Mouse (Mus musculus) midbrain, embryonic 14.5 days (tissue): ENCODE data around the gene Epsti1. TPM values are rescaled to one million over a fixed set of nuclear protein-coding genes. Genes with fewer than 3 reads are reported as not detected.

Experiments
- ATAC-seq: fragments of 200-750 bp; cut with Nextera tagmentation; 2 replicates; pipeline ENCODE4 v1.8.0; 2017; ENCODE audit warnings: moderate number of reproducible peaks, moderate library complexity; ENCODE audit not compliant: low FRiP score, low TSS enrichment
- DNase-seq: peaks from one replicate; pipeline ENCODE4 v3.0.0-alpha.2; 2015
- H3K27ac ChIP-seq: fragments of 300-500 bp; sonication (generic); replicated peaks from 2 replicates; pipeline ENCODE4 v1.5.1; 2014; ENCODE audit warnings: mild to moderate bottlenecking, low read depth, low read length, moderate library complexity
- H3K27me3 ChIP-seq: fragments of 300-500 bp; sonication (generic); 2 replicates; pipeline ENCODE4 v1.6.1; 2014; ENCODE audit warnings: low read length, control low read depth, mixed read lengths; ENCODE audit not compliant: control insufficient read depth, insufficient read depth
- H3K36me3 ChIP-seq: fragments of 300-500 bp; sonication (generic); 2 replicates; pipeline ENCODE4 v1.6.1; 2014; ENCODE audit warnings: low read length, control low read depth; ENCODE audit not compliant: control insufficient read depth, insufficient read depth
- H3K4me1 ChIP-seq: fragments of 300-500 bp; sonication (generic); 2 replicates; pipeline ENCODE4 v1.6.1; 2014; ENCODE audit warnings: mild to moderate bottlenecking, antibody characterized with exemption, low read length, control low read depth; ENCODE audit not compliant: control insufficient read depth, insufficient read depth
- H3K4me2 ChIP-seq: fragments of 300-500 bp; sonication (generic); 2 replicates; pipeline ENCODE4 v1.6.1; 2014; ENCODE audit warnings: mild to moderate bottlenecking, low read length, moderate library complexity
- H3K4me3 ChIP-seq: fragments of 300-500 bp; sonication (generic); replicated peaks from 2 replicates; pipeline ENCODE4 v1.5.1; 2014; ENCODE audit warnings: low read depth, low read length
- H3K9ac ChIP-seq: fragments of 300-500 bp; sonication (generic); replicated peaks from 2 replicates; pipeline ENCODE4 v1.6.1; 2014; ENCODE audit warnings: mild to moderate bottlenecking, low read length, moderate library complexity
- H3K9me3 ChIP-seq: fragments of 300-500 bp; sonication (generic); 2 replicates; pipeline ENCODE4 v1.6.1; 2016; ENCODE audit warnings: low read length, control low read depth, mixed read lengths; ENCODE audit not compliant: control insufficient read depth
- WGBS: fragments of 180-500 bp; shearing (Covaris S2); extraction: QIAGEN DNeasy Blood & Tissue Kit; methylation state at CpG from one replicate; pipeline ENCODE4 v1.1.7; 2014; 5-methylcytosine and 5-hydroxymethylcytosine counted together
- polyA plus RNA-seq: library from polyadenylated mRNA; unstranded; fragments of >200 nt; fragmentation: Nextera tagmentation; extraction: Ambion mirVana; gene quantifications from 2 replicates; pipeline ENCODE4 v1.2.1, GENCODE M21; 2014

The Epsti1 gene
- polyA plus RNA-seq, 1 experiment from 2014 or later = 1.5 TPM

- no peaks in the 10 kb centered on the region for H3K9me3 ChIP-seq
- H3K4me2 ChIP-seq = no peak overlapping the region
- DNase-seq (no peak), ATAC-seq (no peak)
- no peaks in the 10 kb centered on the region for H3K27me3 ChIP-seq
- WGBS = 74% methylated on average over 6 of the region's 6 CpGs
- no peak overlapping the region for H3K27ac ChIP-seq
- H3K4me1 ChIP-seq = no peaks in the 10 kb centered on the region
- H3K9ac ChIP-seq = no peak overlapping the region
- no peaks in the 10 kb centered on the region for H3K36me3 ChIP-seq
- H3K4me3 ChIP-seq = no peak overlapping the region
Measured at GRCm38 (mm10) chr14:77961741-77962140, 57.7 kb downstream of the Epsti1 start.

- 61% methylated on average over 7 of the region's 7 CpGs for WGBS
- no peak overlapping the region for H3K4me3 ChIP-seq
- no peak overlapping the region for H3K4me2 ChIP-seq
- H3K36me3 ChIP-seq = no peaks in the 10 kb centered on the region
- no peaks in the 10 kb centered on the region for H3K27me3 ChIP-seq
- ATAC-seq = no peak
- no peak overlapping the region for H3K9ac ChIP-seq
- no peaks in the 10 kb centered on the region for H3K4me1 ChIP-seq
- DNase-seq = no peak
- H3K27ac ChIP-seq = no peak overlapping the region
- no peaks in the 10 kb centered on the region for H3K9me3 ChIP-seq
Measured at GRCm38 (mm10) chr14:77963525-77963924, 59.5 kb downstream of the Epsti1 start.

- no peak overlapping the region for H3K4me2 ChIP-seq
- no peaks in the 10 kb centered on the region for H3K27me3 ChIP-seq
- H3K4me1 ChIP-seq = no peaks in the 10 kb centered on the region
- H3K4me3 ChIP-seq = no peak overlapping the region
- no peak for ATAC-seq
- no peak for DNase-seq
- H3K9ac ChIP-seq = no peak overlapping the region
- H3K9me3 ChIP-seq = no peaks in the 10 kb centered on the region
- no peaks in the 10 kb centered on the region for H3K36me3 ChIP-seq
- no peak overlapping the region for H3K27ac ChIP-seq
- 93% methylated on average over 4 of the region's 4 CpGs for WGBS
Measured at GRCm38 (mm10) chr14:77971355-77971754, 67.3 kb downstream of the Epsti1 start.

DNA sequence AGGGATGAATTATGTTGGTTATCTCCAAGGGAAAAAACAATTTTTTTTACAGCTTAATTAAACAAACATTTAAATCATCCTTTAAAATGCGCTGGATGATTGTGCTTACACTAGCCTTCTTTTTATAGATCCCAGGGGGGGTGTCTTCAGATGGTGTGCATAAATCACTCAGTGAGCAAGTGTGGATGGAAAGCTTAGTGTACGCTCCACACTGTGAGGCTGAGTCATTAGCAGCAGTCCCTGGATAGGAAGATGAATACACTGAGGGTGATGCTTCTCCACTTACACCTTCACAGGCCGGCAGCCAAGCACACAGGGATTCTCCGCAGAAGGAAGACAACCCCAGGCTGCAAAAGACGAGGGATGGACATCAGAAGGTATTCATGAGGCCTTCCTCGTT, 70.2 kb downstream of the Epsti1 start:
- no peaks in the 10 kb centered on the region for H3K9me3 ChIP-seq
- H3K9ac ChIP-seq = no peak overlapping the region
- H3K27ac ChIP-seq = no peak overlapping the region
- WGBS = 70% methylated on average over 6 of the region's 6 CpGs
- H3K4me2 ChIP-seq = no peak overlapping the region
- H3K27me3 ChIP-seq = no peaks in the 10 kb centered on the region
- no peaks in the 10 kb centered on the region for H3K4me1 ChIP-seq
- H3K4me3 ChIP-seq = no peak overlapping the region
- H3K36me3 ChIP-seq = no peaks in the 10 kb centered on the region
- DNase-seq (no peak), ATAC-seq (no peak)

GRCm38 (mm10) chr14:77975702-77976101, 71.7 kb downstream of the Epsti1 start:
- ATAC-seq = no peak

GRCm38 (mm10) chr14:77981516-77981915, 77.5 kb downstream of the Epsti1 start:
- no peak overlapping the region for H3K4me3 ChIP-seq
- no peak overlapping the region for H3K27ac ChIP-seq
- H3K9ac ChIP-seq = no peak overlapping the region
- no peaks in the 10 kb centered on the region for H3K36me3 ChIP-seq
- no peaks in the 10 kb centered on the region for H3K27me3 ChIP-seq
- 72% methylated on average over 5 of the region's 5 CpGs for WGBS
- DNase-seq (no peak), ATAC-seq (no peak)
- no peaks in the 10 kb centered on the region for H3K9me3 ChIP-seq
- no peaks in the 10 kb centered on the region for H3K4me1 ChIP-seq
- no peak overlapping the region for H3K4me2 ChIP-seq

More at GRCm38 (mm10) chr14:77975702-77976101, 71.7 kb downstream of the Epsti1 start:
- H3K4me1 ChIP-seq = no peaks in the 10 kb centered on the region
- H3K27ac ChIP-seq = no peak overlapping the region
- no peaks in the 10 kb centered on the region for H3K27me3 ChIP-seq
- H3K36me3 ChIP-seq = no peaks in the 10 kb centered on the region
- H3K9ac ChIP-seq = no peak overlapping the region
- no peak for DNase-seq
- no peak overlapping the region for H3K4me3 ChIP-seq
- WGBS = 86% methylated on average over 8 of the region's 8 CpGs
- H3K9me3 ChIP-seq = no peaks in the 10 kb centered on the region
- no peak overlapping the region for H3K4me2 ChIP-seq

- no peak for DNase-seq
- Histone ChIP-seq H3K36me3 (no peaks in the 10 kb centered on the region), H3K9me3 (no peaks in the 10 kb centered on the region), H3K27ac (no peak overlapping the region), H3K27me3 (no peaks in the 10 kb centered on the region), H3K4me2 (no peak overlapping the region), H3K4me3 (no peak overlapping the region), H3K9ac (no peak overlapping the region), H3K4me1 (no peaks in the 10 kb centered on the region)
- ATAC-seq = no peak
Measured at GRCm38 (mm10) chr14:77997731-77998130, 93.7 kb downstream of the Epsti1 start.

GRCm38 (mm10) chr14:78004486-78004885, 100.4 kb downstream of the Epsti1 start:
- no peaks in the 10 kb centered on the region for H3K36me3 ChIP-seq
- DNase-seq (no peak), ATAC-seq (no peak)
- no peak overlapping the region for H3K4me3 ChIP-seq
- H3K9me3 ChIP-seq = no peaks in the 10 kb centered on the region
- no peaks in the 10 kb centered on the region for H3K27me3 ChIP-seq
- no peak overlapping the region for H3K9ac ChIP-seq
- H3K4me2 ChIP-seq = no peak overlapping the region
- no peaks in the 10 kb centered on the region for H3K4me1 ChIP-seq
- 88% methylated on average over 4 of the region's 4 CpGs for WGBS
- H3K27ac ChIP-seq = no peak overlapping the region

GRCm38 (mm10) chr14:78008019-78008418, 104.0 kb downstream of the Epsti1 start:
- Histone ChIP-seq H3K9me3 (no peaks in the 10 kb centered on the region), H3K27me3 (no peaks in the 10 kb centered on the region), H3K9ac (no peak overlapping the region), H3K27ac (no peak overlapping the region), H3K4me2 (no peak overlapping the region), H3K4me1 (0 out of 2 replicates have a peak, but pooled peaks cover 4% of the 10 kb centered on the region), H3K4me3 (no peak overlapping the region), H3K36me3 (no peaks in the 10 kb centered on the region)
- DNase-seq = peak; percentile 59
- WGBS = 5% methylated on average over 6 of the region's 6 CpGs
- ATAC-seq = no peak
